Mouse (Mus musculus) lung, postnatal 0 days (tissue): Measurements from ENCODE around the gene Hspa4. TPM values are rescaled to one million over a fixed set of nuclear protein-coding genes. Genes with fewer than 3 reads are reported as not detected.
A peak's percentile ranks its signal among the peaks of the same experiment; 100 is the strongest.

ENCODE experiments used
- ATAC-seq: fragments of 200-750 bp; cut with Nextera tagmentation; 2 replicates; pipeline ENCODE4 v1.8.0; 2017; ENCODE audit warnings: moderate library complexity
- DNase-seq: peaks from one replicate; pipeline ENCODE4 v3.0.0-alpha.2; 2016; ENCODE audit warnings: low spot score
- H3K27ac ChIP-seq: fragments of 300-500 bp; sonication (generic); 2 replicates; pipeline ENCODE4 v1.5.1; 2014; ENCODE audit warnings: antibody characterized with exemption, mild to moderate bottlenecking, low read length, mixed read lengths
- H3K27me3 ChIP-seq: fragments of 300-500 bp; sonication (generic); replicated peaks from 2 replicates; pipeline ENCODE4 v1.6.1; 2014; ENCODE audit warnings: low read length, mixed read lengths; ENCODE audit not compliant: insufficient read depth
- H3K36me3 ChIP-seq: fragments of 300-500 bp; sonication (generic); 2 replicates; pipeline ENCODE4 v1.6.1; 2014; ENCODE audit warnings: low read length, mixed read lengths; ENCODE audit not compliant: insufficient read depth
- H3K4me1 ChIP-seq: fragments of 300-500 bp; sonication (generic); 2 replicates; pipeline ENCODE4 v1.6.1; 2014; ENCODE audit warnings: antibody characterized with exemption, low read depth, low read length, mixed read lengths; ENCODE audit not compliant: insufficient read depth
- H3K4me2 ChIP-seq: fragments of 300-500 bp; sonication (generic); replicated peaks from 2 replicates; pipeline ENCODE4 v1.6.1; 2014; ENCODE audit warnings: low read depth, mild to moderate bottlenecking, low read length, moderate library complexity, mixed read lengths
- H3K4me3 ChIP-seq: fragments of 300-500 bp; sonication (generic); 2 replicates; pipeline ENCODE4 v1.5.1; 2014; ENCODE audit warnings: low read depth, low read length
- H3K9ac ChIP-seq: fragments of 300-500 bp; sonication (generic); replicated peaks from 2 replicates; pipeline ENCODE4 v1.6.1; 2014; ENCODE audit warnings: low read depth, mild to moderate bottlenecking
- H3K9me3 ChIP-seq: fragments of 300-500 bp; sonication (generic); 2 replicates; pipeline ENCODE4 v1.6.1; 2016; ENCODE audit warnings: low read length, mixed read lengths
- CTCF ChIP-seq: IDR thresholded peaks from 2 replicates; pipeline ENCODE4 v1.5.1; 2016; ENCODE audit warnings: antibody characterized with exemption, mild to moderate bottlenecking
- EP300 ChIP-seq: IDR thresholded peaks from 2 replicates; pipeline ENCODE4 v1.6.1; 2016; ENCODE audit warnings: antibody characterized with exemption, mild to moderate bottlenecking, control low read depth
- WGBS: fragments of 180-500 bp; shearing (Covaris S2); extraction: QIAGEN DNeasy Blood & Tissue Kit; methylation state at CpG from one replicate; pipeline ENCODE4 v1.1.7; 2014; 5-methylcytosine and 5-hydroxymethylcytosine counted together
- polyA plus RNA-seq: library from polyadenylated mRNA; unstranded; fragments of >200 nt; fragmentation: Nextera tagmentation; extraction: Ambion mirVana; gene quantifications from 2 replicates; pipeline ENCODE4 v1.2.1, GENCODE M21; 2015

Gene Hspa4
- polyA plus RNA-seq, 1 experiment from 2014 or later = 42.0 TPM

DNA sequence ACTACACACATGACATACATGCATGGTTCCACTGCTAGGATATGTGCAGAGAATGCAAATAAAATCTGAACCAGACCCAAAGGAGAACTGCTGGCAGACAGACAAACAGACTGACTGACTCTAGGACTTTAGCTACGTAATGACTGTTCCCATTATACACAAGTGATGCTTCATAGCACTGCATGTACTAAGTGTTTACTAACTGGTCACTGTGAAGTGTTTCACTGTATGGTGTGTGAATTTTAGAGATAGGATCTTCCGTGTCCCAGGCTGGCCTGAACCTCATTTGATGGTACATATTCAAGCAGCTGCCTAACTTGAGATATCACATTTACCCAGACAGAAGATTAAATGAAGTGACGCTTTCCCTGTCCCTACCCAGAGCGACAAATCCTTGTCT, 21.8 kb downstream of the Hspa4 start:
- ATAC-seq = peak; percentile 83
- Histone ChIP-seq H3K9me3 (no peaks in the 10 kb centered on the region), H3K27me3 (no peaks in the 10 kb centered on the region), H3K36me3 (peaks cover 27% of the 10 kb centered on the region), H3K27ac (0 out of 2 replicates have a peak overlapping the region, but pooled peaks have one; percentile 8), H3K4me3 (no peak overlapping the region), H3K9ac (no peak overlapping the region), H3K4me1 (no peaks in the 10 kb centered on the region), H3K4me2 (no peak overlapping the region)
- DNase-seq = peak; percentile 54
- peak; percentile 32; the same call in 1 of the 2 replicates for TF ChIP-seq EP300
- no peak for TF ChIP-seq CTCF
- 68% methylated on average over 4 of the region's 4 CpGs for WGBS

DNA sequence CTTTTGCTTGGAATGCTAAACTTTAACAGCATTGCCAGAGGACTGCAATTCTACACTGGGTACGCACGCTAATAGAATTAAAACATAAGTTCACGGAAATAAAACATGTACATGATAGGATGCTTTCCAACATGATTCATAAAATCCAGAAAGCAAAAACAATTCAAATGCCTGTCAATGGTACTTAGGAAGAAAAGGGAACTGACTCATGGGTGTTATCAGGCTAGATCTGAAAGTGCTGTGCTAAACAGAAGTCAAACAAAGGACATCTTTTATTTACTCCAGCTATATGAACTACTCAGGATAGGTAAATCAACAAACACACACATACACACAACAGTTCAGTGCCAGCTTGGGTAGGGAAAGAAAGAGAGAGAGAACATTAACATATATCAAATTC, 24.9 kb downstream of the Hspa4 start:
- ATAC-seq (no peak), DNase-seq (no peak)
- H3K4me1 ChIP-seq = no peaks in the 10 kb centered on the region
- H3K9me3 ChIP-seq = no peaks in the 10 kb centered on the region
- no peaks in the 10 kb centered on the region for H3K27me3 ChIP-seq
- no peak overlapping the region for H3K4me2 ChIP-seq
- no peak overlapping the region for H3K27ac ChIP-seq
- H3K36me3 ChIP-seq = peaks cover 47% of the 10 kb centered on the region
- no peak overlapping the region for H3K4me3 ChIP-seq
- no peak overlapping the region for H3K9ac ChIP-seq
- 94% methylated on average over 3 of the region's 3 CpGs for WGBS
- TF ChIP-seq EP300 = no peak
- TF ChIP-seq CTCF = no peak

DNA sequence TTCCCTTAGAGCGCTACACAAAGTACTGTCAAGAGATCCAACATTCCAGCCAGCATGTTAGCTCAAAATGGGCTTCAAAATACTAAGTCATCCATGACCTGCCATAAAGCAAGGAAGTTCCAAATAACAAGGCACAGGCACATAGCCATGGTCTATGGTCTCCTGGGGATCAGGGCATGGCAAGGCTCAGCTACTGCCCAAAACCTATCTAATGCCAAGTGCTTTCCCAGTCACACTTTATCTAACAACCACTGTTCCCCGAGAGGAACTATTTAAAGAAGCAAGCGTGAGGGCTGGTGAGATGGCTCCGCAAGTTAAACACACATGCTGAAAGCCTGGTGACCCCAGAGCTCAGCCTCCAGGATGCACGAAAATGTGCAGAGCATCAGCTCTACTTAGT, 26.9 kb downstream of the Hspa4 start:
- no peak for ATAC-seq
- Histone ChIP-seq H3K9ac (no peak overlapping the region), H3K4me2 (no peak overlapping the region), H3K4me3 (no peak overlapping the region), H3K36me3 (peaks cover 55% of the 10 kb centered on the region), H3K4me1 (no peaks in the 10 kb centered on the region), H3K27me3 (no peaks in the 10 kb centered on the region), H3K27ac (no peak overlapping the region), H3K9me3 (no peaks in the 10 kb centered on the region)
- DNase-seq = no peak
- WGBS = 77% methylated on average over 5 of the region's 5 CpGs
- TF ChIP-seq CTCF (no peak), EP300 (no peak)

DNA sequence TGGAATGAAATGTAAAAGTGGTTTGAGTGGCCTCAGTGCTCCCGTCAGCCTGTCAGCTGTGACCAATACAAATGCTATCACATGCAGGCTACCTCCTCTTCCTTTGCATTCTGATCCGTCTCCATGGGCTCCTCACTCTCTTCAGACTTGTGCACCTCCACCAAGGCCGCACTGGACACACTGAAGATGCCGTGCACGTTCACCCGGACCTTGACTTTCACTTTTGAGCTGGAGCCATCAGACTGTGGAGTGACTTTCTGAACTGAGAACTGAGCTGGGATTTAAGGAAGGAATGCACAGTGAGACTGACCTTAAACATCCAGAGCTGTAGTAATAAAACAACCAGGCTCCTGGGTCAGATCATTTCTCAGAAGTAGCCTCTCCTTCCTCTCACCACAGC, 30.7 kb downstream of the Hspa4 start:
- no peak for DNase-seq
- Histone ChIP-seq H3K36me3 (peaks cover 70% of the 10 kb centered on the region), H3K9me3 (no peaks in the 10 kb centered on the region), H3K27me3 (no peaks in the 10 kb centered on the region), H3K9ac (no peak overlapping the region), H3K27ac (no peak overlapping the region), H3K4me2 (no peak overlapping the region), H3K4me3 (no peak overlapping the region), H3K4me1 (no peaks in the 10 kb centered on the region)
- ATAC-seq = no peak
- TF ChIP-seq EP300 = no peak
- no peak for TF ChIP-seq CTCF
- 90% methylated on average over 6 of the region's 6 CpGs for WGBS

DNA sequence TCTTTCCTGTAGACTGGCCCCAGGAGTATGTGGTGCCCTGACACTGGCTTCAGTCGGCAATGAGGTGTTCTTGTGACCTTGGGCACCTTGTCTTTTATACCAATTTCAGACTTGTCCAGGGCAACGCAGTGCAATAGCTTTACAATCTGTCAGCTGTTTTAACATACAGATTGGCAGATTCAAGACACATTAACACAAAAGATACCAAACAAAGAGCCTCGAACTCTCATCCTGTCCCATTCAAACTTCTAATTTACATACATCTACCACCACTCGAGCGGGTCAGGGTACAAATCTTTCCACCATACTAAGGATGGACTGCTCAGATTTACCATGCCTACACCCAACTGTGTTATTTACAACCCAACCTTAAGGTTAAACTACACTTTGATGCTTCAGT, 39.7 kb downstream of the Hspa4 start:
- ATAC-seq (0 out of 2 replicates have a peak, but pooled peaks have one; percentile 6), DNase-seq (no peak)
- TF ChIP-seq EP300 = no peak
- TF ChIP-seq CTCF = no peak
- Histone ChIP-seq H3K9me3 (no peaks in the 10 kb centered on the region), H3K36me3 (peaks cover 34% of the 10 kb centered on the region), H3K27me3 (no peaks in the 10 kb centered on the region), H3K4me3 (no peak overlapping the region), H3K4me2 (no peak overlapping the region), H3K9ac (no peak overlapping the region), H3K4me1 (0 out of 2 replicates have a peak, but pooled peaks cover 3% of the 10 kb centered on the region), H3K27ac (0 out of 2 replicates have a peak overlapping the region, but pooled peaks have one; percentile 10)
- WGBS = 82% methylated on average over 5 of the region's 5 CpGs

DNA sequence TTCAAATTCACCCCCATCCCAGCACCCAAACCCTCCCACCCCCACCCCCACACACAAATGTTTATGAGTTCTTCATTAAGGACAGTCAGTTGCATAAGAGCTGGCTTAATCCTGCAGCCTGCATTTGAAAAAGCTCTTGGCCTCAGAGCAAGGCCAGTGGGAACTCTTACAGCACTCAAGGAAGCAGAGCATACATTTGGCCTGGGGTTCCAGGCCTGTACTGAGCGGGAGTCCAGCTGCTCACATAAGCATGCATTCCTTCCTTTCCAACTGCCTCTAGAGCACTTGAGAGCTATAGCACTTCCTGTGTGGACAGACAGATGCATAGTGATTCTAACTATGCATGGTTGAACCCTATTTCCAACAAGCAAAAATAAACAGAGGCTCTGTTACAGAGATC, 40.2 kb downstream of the Hspa4 start:
- H3K9ac ChIP-seq = no peak overlapping the region
- 24% methylated on average over 1 of the region's 1 CpGs for WGBS
- H3K4me2 ChIP-seq = no peak overlapping the region
- TF ChIP-seq CTCF (no peak), EP300 (no peak)
- peaks cover 29% of the 10 kb centered on the region for H3K36me3 ChIP-seq
- 0 out of 2 replicates have a peak, but pooled peaks cover 3% of the 10 kb centered on the region for H3K4me1 ChIP-seq
- H3K27ac ChIP-seq = 0 out of 2 replicates have a peak overlapping the region, but pooled peaks have one; percentile 10
- ATAC-seq (peak; percentile 81), DNase-seq (peak; percentile 70)
- no peaks in the 10 kb centered on the region for H3K9me3 ChIP-seq
- no peak overlapping the region for H3K4me3 ChIP-seq
- no peaks in the 10 kb centered on the region for H3K27me3 ChIP-seq

DNA sequence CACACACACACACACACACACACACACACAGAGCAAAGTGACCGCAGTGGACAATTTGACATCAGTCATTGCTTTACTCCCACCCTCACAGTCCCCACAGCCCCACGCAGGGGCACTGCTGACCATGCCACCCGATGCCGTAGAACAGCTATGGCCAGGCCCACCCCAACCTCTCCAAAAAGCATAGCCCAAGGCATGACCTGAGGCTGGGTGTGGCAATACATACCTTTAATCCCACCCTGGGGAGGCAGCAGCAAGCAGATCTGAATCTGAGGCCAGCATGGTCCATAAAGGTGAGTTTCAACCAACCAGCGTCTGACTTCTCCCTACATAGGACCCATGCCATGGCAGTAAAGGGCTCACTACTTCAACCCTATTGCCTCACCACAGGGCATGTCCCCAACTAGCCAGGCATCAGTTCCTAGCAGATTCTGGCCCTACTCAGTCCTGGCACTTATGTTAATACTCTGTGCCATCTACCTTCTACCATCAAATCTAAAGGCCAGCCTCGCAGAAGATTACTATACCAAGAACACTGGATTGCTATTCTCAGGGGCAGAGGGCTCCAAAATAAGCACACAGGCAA, 41.1 kb downstream of the Hspa4 start:
- H3K4me3 ChIP-seq = no peak overlapping the region
- 63% methylated on average over 6 of the region's 6 CpGs for WGBS
- ATAC-seq = no peak
- 0 out of 2 replicates have a peak, but pooled peaks cover 3% of the 10 kb centered on the region for H3K4me1 ChIP-seq
- H3K9ac ChIP-seq = no peak overlapping the region
- no peaks in the 10 kb centered on the region for H3K9me3 ChIP-seq
- DNase-seq = no peak
- no peaks in the 10 kb centered on the region for H3K27me3 ChIP-seq
- H3K4me2 ChIP-seq = no peak overlapping the region
- H3K27ac ChIP-seq = no peak overlapping the region
- H3K36me3 ChIP-seq = peaks cover 20% of the 10 kb centered on the region; the same call in 1 of the 2 replicates
- TF ChIP-seq CTCF = no peak
- TF ChIP-seq EP300 = no peak
